Mouse (Mus musculus) ES-E14 (cell line): ENCODE results near the gene Sgsm3.

Experiments used
- CHD2 ChIP-seq: IDR thresholded peaks from 2 replicates; pipeline ENCODE4 v1.6.1; 2014; ENCODE audit warnings: mild to moderate bottlenecking, low read depth, low read length, inconsistent platforms
- HCFC1 ChIP-seq: IDR thresholded peaks from 2 replicates; pipeline ENCODE4 v1.6.1; 2012; ENCODE audit warnings: low read length, inconsistent platforms, borderline replicate concordance; ENCODE audit not compliant: insufficient read depth
- MAFK ChIP-seq: IDR thresholded peaks from 2 replicates; pipeline ENCODE4 v1.6.1; 2014; ENCODE audit warnings: mild to moderate bottlenecking, low read depth, low read length, inconsistent platforms; ENCODE audit not compliant: insufficient read depth
- ZC3H11A ChIP-seq: IDR thresholded peaks from 2 replicates; pipeline ENCODE4 v1.6.1; 2012; ENCODE audit warnings: low read depth, mild to moderate bottlenecking, inconsistent platforms, low read length, borderline replicate concordance
- ZNF384 ChIP-seq: IDR thresholded peaks from 2 replicates; pipeline ENCODE4 v1.6.1; 2012; ENCODE audit warnings: low read depth, low read length, inconsistent platforms

GRCm38 (mm10) chr15:81034119-81034518 is 56.6 kb downstream of the Sgsm3 start:
- TF ChIP-seq HCFC1 (no peak), ZNF384 (no peak), CHD2 (no peak), ZC3H11A (no peak), MAFK (no peak)
